Mouse (Mus musculus) G1E (cell line): ENCODE measurements around the gene Aagab.

Experiments used
- CTCF ChIP-seq: IDR thresholded peaks from 2 replicates; pipeline ENCODE4 v1.5.1; 2012; ENCODE audit warnings: low read depth, low read length, inconsistent platforms, mixed read lengths
- GATA1 ChIP-seq: IDR thresholded peaks from 2 replicates; pipeline ENCODE4 v1.6.1; 2012; ENCODE audit warnings: borderline replicate concordance, low read length, inconsistent platforms, mixed read lengths
- GATA2 ChIP-seq: IDR thresholded peaks from 2 replicates; pipeline ENCODE4 v1.6.1; 2012; ENCODE audit warnings: low read depth, low read length, inconsistent platforms, borderline replicate concordance
- POLR2AphosphoS5 ChIP-seq: IDR thresholded peaks from 2 replicates; pipeline ENCODE4 v1.6.1; 2012; ENCODE audit warnings: low read depth, low read length, inconsistent platforms; ENCODE audit not compliant: insufficient replicate concordance
- TAL1 ChIP-seq: conservative IDR thresholded peaks from 2 replicates; pipeline ENCODE4 v1.6.1; 2012; ENCODE audit warnings: low read depth, low read length, inconsistent platforms, mixed read lengths

GRCm38 (mm10) chr9:63556316-63556715 lies 46.1 kb upstream of the Aagab start:
- TF ChIP-seq GATA1 (no peak), CTCF (no peak), POLR2AphosphoS5 (no peak), TAL1 (no peak), GATA2 (no peak)
